Mouse (Mus musculus) lung, embryonic 16.5 days (tissue): Measurements from ENCODE around the gene AL731706.1. TPM values are rescaled to one million over a fixed set of nuclear protein-coding genes. Genes with fewer than 3 reads are reported as not detected.

Experiments used
- ATAC-seq: fragments of 200-750 bp; cut with Nextera tagmentation; 2 replicates; pipeline ENCODE4 v1.8.0; 2017; ENCODE audit warnings: low read depth, mild to moderate bottlenecking, moderate library complexity
- H3K27ac ChIP-seq: fragments of 300-500 bp; sonication (generic); 2 replicates; pipeline ENCODE4 v1.5.1; 2014; ENCODE audit warnings: mild to moderate bottlenecking, control low read depth, low read length
- H3K27me3 ChIP-seq: fragments of 300-500 bp; sonication (generic); 2 replicates; pipeline ENCODE4 v1.6.1; 2014; ENCODE audit warnings: low read depth, low read length, mixed read lengths; ENCODE audit not compliant: control insufficient read depth, insufficient read depth
- H3K36me3 ChIP-seq: fragments of 300-500 bp; sonication (generic); 2 replicates; pipeline ENCODE4 v1.6.1; 2014; ENCODE audit warnings: low read length; ENCODE audit not compliant: control insufficient read depth, insufficient read depth
- H3K4me1 ChIP-seq: fragments of 300-500 bp; sonication (generic); replicated peaks from 2 replicates; pipeline ENCODE4 v1.6.1; 2014; ENCODE audit warnings: low read length, mixed read lengths; ENCODE audit not compliant: control insufficient read depth, insufficient read depth
- H3K4me2 ChIP-seq: fragments of 300-500 bp; sonication (generic); 2 replicates; pipeline ENCODE4 v1.6.1; 2014; ENCODE audit warnings: low read depth, low read length, control low read depth
- H3K4me3 ChIP-seq: fragments of 300-500 bp; sonication (generic); 2 replicates; pipeline ENCODE4 v1.5.1; 2014; ENCODE audit warnings: mild to moderate bottlenecking, low read length, control low read depth
- H3K9ac ChIP-seq: fragments of 300-500 bp; sonication (generic); 2 replicates; pipeline ENCODE4 v1.6.1; 2014; ENCODE audit warnings: low read length, control low read depth
- H3K9me3 ChIP-seq: fragments of 300-500 bp; sonication (generic); 2 replicates; pipeline ENCODE4 v1.6.1; 2016; ENCODE audit warnings: low read length; ENCODE audit not compliant: control insufficient read depth
- WGBS: fragments of 180-500 bp; shearing (Covaris S2); extraction: QIAGEN DNeasy Blood & Tissue Kit; methylation state at CpG from one replicate; pipeline ENCODE4 v1.1.7; 2014; 5-methylcytosine and 5-hydroxymethylcytosine counted together
- polyA plus RNA-seq: library from polyadenylated mRNA; unstranded; fragments of >200 nt; fragmentation: Nextera tagmentation; extraction: Ambion mirVana; gene quantifications from 2 replicates; pipeline ENCODE4 v1.2.1, GENCODE M21; 2015

The AL731706.1 gene
- 27.9 and 28.9 TPM in 2 replicates for polyA plus RNA-seq

GRCm38 (mm10) chr2:136891068-136891950 is at the start of gene AL731706.1, which contains the start of the genes Slx4ip and Mkks:
TSS of gene AL731706.1 (minus strand) at chr2:136891389.
TSS of gene Slx4ip (plus strand) at chr2:136891218.
TSS of gene Mkks (minus strand) at chr2:136891389.
- Histone ChIP-seq H3K9ac (peak within 1 kb of the TSS; percentile 86), H3K36me3 (no peaks in the 10 kb centered on the region), H3K4me2 (peak within 1 kb of the TSS; percentile 52), H3K27ac (peak within 1 kb of the TSS; percentile 83), H3K4me3 (peak within 1 kb of the TSS; percentile 70), H3K27me3 (no peaks in the 10 kb centered on the region), H3K9me3 (no peaks in the 10 kb centered on the region), H3K4me1 (peaks cover 9% of the 10 kb centered on the region)
- ATAC-seq, result peak; percentile 98
- under 1% methylated on average over 49 of the region's 49 CpGs for WGBS

DNA sequence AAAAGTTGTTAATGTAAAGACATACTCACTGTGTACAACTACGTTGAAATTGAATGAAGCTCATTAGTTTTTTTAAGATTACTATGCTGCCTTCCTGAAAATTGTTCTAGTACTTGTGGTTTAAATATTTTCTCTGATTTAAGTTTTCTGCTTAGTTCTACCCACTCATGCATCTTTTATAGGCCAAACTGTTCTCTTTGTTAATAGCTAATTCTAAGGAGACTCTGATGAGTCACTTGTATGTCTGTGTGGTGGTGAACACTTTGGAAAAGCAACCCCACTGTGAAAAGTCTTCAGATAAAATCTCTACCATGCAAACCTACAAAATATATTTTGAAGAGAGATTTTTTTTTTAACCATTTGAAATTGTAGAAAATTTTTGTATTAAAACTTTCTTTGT is 47.1 kb upstream of the AL731706.1 start:
- no peaks in the 10 kb centered on the region for H3K27me3 ChIP-seq
- no peak for ATAC-seq
- no peak overlapping the region for H3K27ac ChIP-seq
- WGBS, result 74% methylated on average over 1 of the region's 1 CpGs
- no peak overlapping the region for H3K9ac ChIP-seq
- no peaks in the 10 kb centered on the region for H3K36me3 ChIP-seq
- H3K4me2 ChIP-seq, result no peak overlapping the region
- no peaks in the 10 kb centered on the region for H3K4me1 ChIP-seq
- no peaks in the 10 kb centered on the region for H3K9me3 ChIP-seq
- no peak overlapping the region for H3K4me3 ChIP-seq

DNA sequence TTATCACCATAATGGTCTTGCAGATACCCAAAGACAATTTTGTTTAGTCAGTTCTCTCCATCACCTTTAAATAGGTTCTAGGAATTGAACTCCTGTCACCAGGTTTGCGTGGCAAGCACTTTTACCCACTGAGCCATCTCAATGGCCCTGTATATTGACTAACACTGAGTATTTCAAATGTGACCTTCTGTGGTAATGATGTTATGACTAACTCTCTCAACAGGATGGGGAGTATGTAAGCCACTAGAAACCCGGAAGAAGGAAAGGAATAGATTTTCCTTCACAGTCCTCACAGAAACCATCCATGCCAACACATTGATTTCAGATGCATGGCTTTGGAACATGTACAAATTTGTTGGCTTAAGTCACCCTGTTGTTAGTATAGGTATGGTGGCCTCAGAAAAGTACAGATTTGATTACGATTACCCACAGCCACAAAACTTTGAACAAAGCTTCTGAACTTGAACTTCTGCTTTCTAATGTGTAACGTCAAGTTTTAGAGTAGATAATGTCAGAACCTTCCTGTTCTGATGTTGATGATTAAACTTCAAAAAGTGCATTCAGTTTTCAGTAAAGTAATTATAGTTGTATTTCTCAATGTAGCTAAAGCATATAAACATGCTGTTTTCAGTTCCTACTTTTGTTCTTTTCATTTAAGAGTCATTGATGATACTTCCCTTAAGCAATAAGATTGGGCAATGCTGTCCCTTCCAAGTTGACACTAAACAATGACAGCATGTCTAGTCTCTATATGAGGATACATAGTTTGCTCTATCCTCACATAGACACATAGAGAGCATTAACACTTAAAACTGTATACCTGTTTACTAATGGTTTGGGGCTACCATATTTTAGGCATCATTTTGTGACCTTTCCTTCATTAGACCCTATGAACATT is 45.5 kb upstream of the AL731706.1 start:
- ATAC-seq, result no peak

DNA sequence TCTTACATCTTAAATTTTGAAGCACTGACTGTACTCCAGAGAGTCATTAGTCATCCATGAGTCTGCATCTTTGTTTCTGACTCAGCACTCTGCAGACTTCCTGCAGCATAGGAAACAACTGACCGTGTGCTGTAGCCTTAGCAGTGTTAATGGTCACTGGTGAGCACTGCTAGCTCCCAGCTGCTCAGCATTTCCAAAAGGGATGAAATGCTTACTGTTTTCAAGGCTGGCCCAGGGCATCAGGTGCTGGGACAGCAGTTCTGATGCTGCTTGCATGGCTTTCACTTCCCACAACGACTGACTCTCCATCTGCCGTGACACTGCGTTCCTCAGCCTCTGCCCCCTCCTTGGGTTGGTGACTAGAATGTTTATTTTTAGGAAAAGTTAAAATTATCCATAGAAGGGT is 29.8 kb upstream of the AL731706.1 start:
- H3K4me2 ChIP-seq, result no peak overlapping the region
- ATAC-seq, result peak; percentile 52; the same call in 1 of the 2 replicates

More for the DNA sequence above, 45.5 kb upstream of the AL731706.1 start:
- H3K9ac ChIP-seq, result no peak overlapping the region
- H3K9me3 ChIP-seq, result no peaks in the 10 kb centered on the region
- WGBS, result 86% methylated on average over 4 of the region's 4 CpGs
- H3K4me2 ChIP-seq, result no peak overlapping the region
- no peaks in the 10 kb centered on the region for H3K4me1 ChIP-seq
- H3K4me3 ChIP-seq, result no peak overlapping the region
- no peak overlapping the region for H3K27ac ChIP-seq
- H3K36me3 ChIP-seq, result no peaks in the 10 kb centered on the region
- H3K27me3 ChIP-seq, result no peaks in the 10 kb centered on the region

GRCm38 (mm10) chr2:136920257-136920993 is 29.2 kb upstream of the AL731706.1 start:
- Histone ChIP-seq H3K36me3 (no peaks in the 10 kb centered on the region), H3K4me3 (no peak overlapping the region), H3K9ac (no peak overlapping the region), H3K4me2 (no peak overlapping the region), H3K27me3 (no peaks in the 10 kb centered on the region), H3K9me3 (no peaks in the 10 kb centered on the region), H3K27ac (no peak overlapping the region), H3K4me1 (peaks cover 4% of the 10 kb centered on the region; the same call in 1 of the 2 replicates)
- WGBS, result 69% methylated on average over 3 of the region's 3 CpGs
- ATAC-seq, result 0 out of 2 replicates have a peak, but pooled peaks have one; percentile 12

More for the DNA sequence above, 29.8 kb upstream of the AL731706.1 start:
- Histone ChIP-seq H3K36me3 (no peaks in the 10 kb centered on the region), H3K27ac (no peak overlapping the region), H3K9ac (no peak overlapping the region), H3K27me3 (no peaks in the 10 kb centered on the region), H3K9me3 (no peaks in the 10 kb centered on the region), H3K4me3 (no peak overlapping the region), H3K4me1 (peaks cover 4% of the 10 kb centered on the region; the same call in 1 of the 2 replicates)
- 20% methylated on average over 4 of the region's 4 CpGs for WGBS

- H3K9ac ChIP-seq, result no peak overlapping the region
- H3K36me3 ChIP-seq, result no peaks in the 10 kb centered on the region
- ATAC-seq, result no peak
- 95% methylated on average over 1 of the region's 1 CpGs for WGBS
- H3K4me2 ChIP-seq, result no peak overlapping the region
- no peak overlapping the region for H3K27ac ChIP-seq
- H3K4me3 ChIP-seq, result no peak overlapping the region
- no peaks in the 10 kb centered on the region for H3K9me3 ChIP-seq
- no peaks in the 10 kb centered on the region for H3K27me3 ChIP-seq
- H3K4me1 ChIP-seq, result peaks cover 4% of the 10 kb centered on the region; the same call in 1 of the 2 replicates
Observed at GRCm38 (mm10) chr2:136919433-136919832, 28.2 kb upstream of the AL731706.1 start.

GRCm38 (mm10) chr2:136914334-136914902 is 23.2 kb upstream of the AL731706.1 start:
- H3K4me2 ChIP-seq, result no peak overlapping the region
- H3K27me3 ChIP-seq, result no peaks in the 10 kb centered on the region
- 40% methylated on average over 3 of the region's 3 CpGs for WGBS
- H3K4me1 ChIP-seq, result peaks cover 18% of the 10 kb centered on the region
- ATAC-seq, result no peak
- no peaks in the 10 kb centered on the region for H3K36me3 ChIP-seq
- H3K4me3 ChIP-seq, result no peak overlapping the region
- no peak overlapping the region for H3K9ac ChIP-seq
- H3K9me3 ChIP-seq, result no peaks in the 10 kb centered on the region
- H3K27ac ChIP-seq, result no peak overlapping the region

GRCm38 (mm10) chr2:136913021-136913420 is 21.8 kb upstream of the AL731706.1 start:
- H3K27ac ChIP-seq, result 0 out of 2 replicates have a peak overlapping the region, but pooled peaks have one; percentile 15
- H3K4me3 ChIP-seq, result no peak overlapping the region
- no peak overlapping the region for H3K4me2 ChIP-seq
- H3K36me3 ChIP-seq, result no peaks in the 10 kb centered on the region
- no peaks in the 10 kb centered on the region for H3K27me3 ChIP-seq
- peaks cover 18% of the 10 kb centered on the region for H3K4me1 ChIP-seq
- WGBS, result 58% methylated on average over 3 of the region's 3 CpGs
- H3K9ac ChIP-seq, result no peak overlapping the region
- H3K9me3 ChIP-seq, result no peaks in the 10 kb centered on the region
- peak; percentile 67; the same call in 1 of the 2 replicates for ATAC-seq
